Mouse (Mus musculus): Measurements from ENCODE around the gene Duoxa1.

DNA sequence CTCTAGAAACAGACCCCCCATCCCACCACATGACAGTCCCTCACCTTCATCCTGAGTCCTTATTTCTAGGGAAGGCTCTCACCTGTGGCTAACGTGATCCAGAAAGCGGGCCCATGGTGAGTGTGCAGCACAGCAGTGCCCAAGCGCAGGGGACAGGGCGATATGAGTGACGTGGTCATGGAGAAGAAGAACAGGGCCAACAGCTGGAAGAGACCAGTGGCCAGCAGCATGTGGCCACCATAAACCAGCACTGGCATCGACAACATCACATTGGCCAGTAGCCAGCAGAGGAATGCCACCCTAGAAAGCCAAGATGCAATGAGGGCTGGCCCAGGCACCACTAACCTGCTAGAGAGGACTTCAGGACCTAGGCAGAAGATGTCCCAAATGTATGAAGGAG is 9.0 kb downstream of the Duoxa1 start:
- no peak for TF ChIP-seq CTCF (IDR thresholded peaks at IDR 0.05; ENCODE audit: control insufficient read depth, insufficient read depth, low read length)
- no peak for TF ChIP-seq POLR2A (IDR thresholded peaks at IDR 0.05; ENCODE audit: borderline replicate concordance, control insufficient read depth, low read depth, low read length)

Data from bone marrow, adult 2 months (tissue).